Mouse (Mus musculus): Measurements from ENCODE around the gene Gm9112. TPM values are rescaled to one million over a fixed set of nuclear protein-coding genes. Genes with fewer than 3 reads are reported as not detected.
"Not testable (repeated sequence)": the region's sequence is repeated elsewhere in the genome, so short reads cannot be mapped to it uniquely, and the experiment has no call there.

Gm9112 gene
- total RNA-seq (2015) (not detected in 2 replicates), total RNA-seq (2017) (not detected in 2 replicates)

DNA sequence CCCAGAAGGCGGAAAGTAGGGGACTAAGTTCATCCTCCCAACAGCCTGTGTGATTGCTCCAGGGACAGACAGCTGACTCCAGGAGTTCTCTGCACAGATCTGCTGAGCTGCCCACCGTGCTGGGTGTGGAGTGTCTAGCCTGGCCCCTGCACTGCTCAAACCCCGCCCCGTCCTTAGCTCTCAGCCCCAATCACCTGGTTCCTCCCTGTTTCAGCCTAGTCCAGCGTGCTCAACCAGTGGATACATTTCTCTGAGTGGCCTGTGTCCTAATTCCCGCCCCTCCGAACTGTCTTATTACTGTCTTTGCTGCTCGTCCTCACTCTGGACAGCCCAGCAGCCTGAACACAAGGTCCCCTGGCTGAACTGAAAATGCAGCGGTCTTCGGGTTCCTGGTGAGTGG, at the start of gene Gm9112, which contains the start of gene Dmrtc1b:
Gm9112 (minus strand) TSS at position 101 of the 400 bp plus-strand sequence.
Dmrtc1b (plus strand) TSS at position 331 of the 400 bp plus-strand sequence.
- ATAC-seq (replicated peaks; ENCODE audit: poor library complexity): not testable (repeated sequence)

DNA sequence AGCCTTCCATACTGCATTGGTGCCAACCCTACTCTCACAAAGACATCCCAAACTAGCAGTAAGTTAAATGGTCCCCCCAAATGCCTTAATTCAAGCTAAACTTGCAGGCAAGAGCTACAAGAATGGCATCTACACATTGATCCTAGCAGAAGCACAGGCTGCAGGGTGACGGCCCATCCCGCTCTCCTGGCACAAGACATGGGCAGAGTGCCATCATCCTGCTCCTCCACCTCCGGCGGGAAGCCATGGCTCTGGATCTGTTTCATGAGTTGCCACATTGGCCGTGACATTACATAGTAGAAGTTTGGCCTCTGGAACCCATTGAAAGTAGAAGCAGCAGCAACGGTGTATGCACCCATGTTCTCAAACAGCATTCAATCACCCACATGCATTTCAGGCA, 16.8 kb upstream of the Gm9112 start:
- ATAC-seq (replicated peaks; ENCODE audit: poor library complexity): not testable (repeated sequence)

- not testable (repeated sequence) for ATAC-seq (replicated peaks; ENCODE audit: poor library complexity)
Measured at GRCm38 (mm10) chrX:102700636-102701035, 6.8 kb downstream of the Gm9112 start.

- peak; percentile 68; the same call in 1 of the 2 replicates for ATAC-seq (replicated peaks; ENCODE audit: poor library complexity)
Measured at GRCm38 (mm10) chrX:102689252-102689651, 18.2 kb downstream of the Gm9112 start.

GRCm38 (mm10) chrX:102686872-102687271, 20.6 kb downstream of the Gm9112 start, which contains the start of gene Gm3880:
Gene Gm3880 (minus strand): TSS chrX:102686972.
- ATAC-seq (replicated peaks; ENCODE audit: poor library complexity): not testable (repeated sequence)

- ATAC-seq (replicated peaks; ENCODE audit: poor library complexity): not testable (repeated sequence)
Measured at GRCm38 (mm10) chrX:102684706-102685105, 22.7 kb downstream of the Gm9112 start.

DNA sequence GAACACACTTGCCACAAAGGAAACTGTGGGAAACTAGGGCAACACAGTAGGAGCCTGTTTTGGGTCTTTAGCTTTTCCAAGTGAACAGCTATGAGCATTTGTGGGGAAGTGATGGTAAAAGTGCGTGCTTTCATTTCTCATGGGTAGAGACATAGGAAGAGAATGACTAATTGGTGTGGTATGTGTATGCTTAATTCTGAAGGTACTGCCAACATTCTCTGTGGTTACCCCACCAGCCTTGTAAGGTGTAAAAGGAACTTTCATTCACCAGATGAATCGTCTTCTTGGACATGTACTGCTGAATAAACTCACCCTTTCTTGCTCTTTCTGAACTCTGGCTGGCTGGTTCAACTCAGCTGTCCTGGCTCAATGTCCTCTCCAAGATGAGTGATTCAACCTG, 40.8 kb downstream of the Gm9112 start:
- ATAC-seq (replicated peaks; ENCODE audit: poor library complexity): no peak

GRCm38 (mm10) chrX:102660712-102661111, 46.7 kb downstream of the Gm9112 start:
- ATAC-seq (replicated peaks; ENCODE audit: poor library complexity): peak; percentile 71

Other genes with a start within 250 kb of the Gm9112 start
- 5.1 and 8.6 TPM in 2 replicates for gene Hdac8, start 202.3 kb downstream of the Gm9112 start, total RNA-seq (2015)
- 12.1 and 12.2 TPM in 2 replicates for gene Hdac8, start 202.3 kb downstream of the Gm9112 start, total RNA-seq (2017)
- gene Phka1, start 63.4 kb downstream of the Gm9112 start, total RNA-seq (2015): 2.1 and 3.4 TPM in 2 replicates
- gene Phka1, start 63.4 kb downstream of the Gm9112 start, total RNA-seq (2017): 2.1 and 2.4 TPM in 2 replicates
- gene Gm3880, start 20.7 kb downstream of the Gm9112 start, total RNA-seq (2015): not detected in 2 replicates
- gene Gm3880, start 20.7 kb downstream of the Gm9112 start, total RNA-seq (2017): not detected in 2 replicates
- not detected in 2 replicates for gene Dmrtc1b, start 230 bp upstream of the Gm9112 start, total RNA-seq (2015)
- gene Dmrtc1b, start 230 bp upstream of the Gm9112 start, total RNA-seq (2017): not detected in 2 replicates
- gene Dmrtc1c1, start 95.3 kb upstream of the Gm9112 start, total RNA-seq (2015): not detected in 2 replicates
- gene Dmrtc1c1, start 95.3 kb upstream of the Gm9112 start, total RNA-seq (2017): not detected in 2 replicates
- gene Dmrtc1c2, start 147.0 kb upstream of the Gm9112 start, total RNA-seq (2015): not detected in 2 replicates
- gene Dmrtc1c2, start 147.0 kb upstream of the Gm9112 start, total RNA-seq (2017): not detected in 2 replicates
- gene 1700031F05Rik, start 160.3 kb upstream of the Gm9112 start, total RNA-seq (2015): not detected in 2 replicates
- gene 1700031F05Rik, start 160.3 kb upstream of the Gm9112 start, total RNA-seq (2017): not detected in 2 replicates
- 0.17 TPM in 1 of 2 replicates, not detected in the other for gene Dmrtc1a, start 201.1 kb upstream of the Gm9112 start, total RNA-seq (2015)
- not detected in 2 replicates for gene Dmrtc1a, start 201.1 kb upstream of the Gm9112 start, total RNA-seq (2017)
- not detected in 2 replicates for gene 1700011M02Rik, start 201.3 kb upstream of the Gm9112 start, total RNA-seq (2015)
- not detected in 2 replicates for gene 1700011M02Rik, start 201.3 kb upstream of the Gm9112 start, total RNA-seq (2017)
- not detected in 2 replicates for gene 1700018G05Rik, start 220.7 kb upstream of the Gm9112 start, total RNA-seq (2015)
- gene 1700018G05Rik, start 220.7 kb upstream of the Gm9112 start, total RNA-seq (2017): not detected in 2 replicates

Measured in megakaryocyte progenitor cell, adult 5-6 weeks (primary cell).